Mouse (Mus musculus) E14TG2a.4 (cell line): Measurements from ENCODE around the gene Gpx5.
"Not testable (repeated sequence)": the region's sequence is repeated elsewhere in the genome, so short reads cannot be mapped to it uniquely, and the experiment has no call there.

Experiments used
- H3K27me3 ChIP-seq: 2 replicates; pipeline ENCODE4 v1.6.1; 2014; ENCODE audit warnings: low read length, control low read depth; ENCODE audit not compliant: insufficient read depth
- H3K36me3 ChIP-seq: 2 replicates; pipeline ENCODE4 v1.6.1; 2014; ENCODE audit warnings: low read length, control low read depth; ENCODE audit not compliant: insufficient read depth
- H3K4me1 ChIP-seq: replicated peaks from 2 replicates; pipeline ENCODE4 v1.6.1; 2014; ENCODE audit warnings: low read depth, low read length, control low read depth
- H3K4me3 ChIP-seq: replicated peaks from 2 replicates; pipeline ENCODE4 v1.5.1; 2014; ENCODE audit warnings: mild to moderate bottlenecking, low read length
- H3K9me3 ChIP-seq: 2 replicates; pipeline ENCODE4 v1.6.1; 2014; ENCODE audit warnings: low read length, control low read depth
- CTCF ChIP-seq: conservative IDR thresholded peaks from 2 replicates; pipeline ENCODE4 v1.5.1; 2014; ENCODE audit warnings: low read length
- NANOG ChIP-seq: IDR thresholded peaks from 2 replicates; pipeline ENCODE4 v1.6.1; 2014; ENCODE audit warnings: borderline replicate concordance, low read length, mixed read lengths
- POU5F1 ChIP-seq: IDR thresholded peaks from 2 replicates; pipeline ENCODE4 v1.6.1; 2014; ENCODE audit warnings: low read length, borderline replicate concordance

Gene Gpx5

GRCm38 (mm10) chr13:21259677-21260113 lies 32.8 kb downstream of the Gpx5 start:
- Histone ChIP-seq H3K9me3 (no peaks in the 10 kb centered on the region), H3K4me3 (peak overlapping the region; percentile 83), H3K36me3 (no peaks in the 10 kb centered on the region), H3K27me3 (peaks cover 32% of the 10 kb centered on the region), H3K4me1 (peaks cover 64% of the 10 kb centered on the region)
- TF ChIP-seq POU5F1 (no peak), NANOG (no peak)

GRCm38 (mm10) chr13:21259171-21259631 lies 33.3 kb downstream of the Gpx5 start:
- Histone ChIP-seq H3K27me3 (peaks cover 32% of the 10 kb centered on the region), H3K4me1 (peaks cover 69% of the 10 kb centered on the region), H3K9me3 (no peaks in the 10 kb centered on the region), H3K36me3 (no peaks in the 10 kb centered on the region), H3K4me3 (peak overlapping the region; percentile 83)
- TF ChIP-seq POU5F1, result no peak
- TF ChIP-seq CTCF, result no peak
- TF ChIP-seq NANOG, result no peak

- TF ChIP-seq CTCF, result no peak
- no peak for TF ChIP-seq NANOG
- no peak for TF ChIP-seq POU5F1
- H3K4me1 ChIP-seq, result peaks cover 66% of the 10 kb centered on the region
- H3K27me3 ChIP-seq, result peaks cover 32% of the 10 kb centered on the region
- no peaks in the 10 kb centered on the region for H3K36me3 ChIP-seq
- no peaks in the 10 kb centered on the region for H3K9me3 ChIP-seq
- peak overlapping the region; percentile 83 for H3K4me3 ChIP-seq
Measured at GRCm38 (mm10) chr13:21258524-21258923, 34.0 kb downstream of the Gpx5 start.

- Histone ChIP-seq H3K4me1 (peaks cover 63% of the 10 kb centered on the region), H3K4me3 (peak overlapping the region; percentile 80), H3K36me3 (no peaks in the 10 kb centered on the region), H3K27me3 (peaks cover 15% of the 10 kb centered on the region), H3K9me3 (no peaks in the 10 kb centered on the region)
- TF ChIP-seq POU5F1 (no peak), CTCF (no peak), NANOG (no peak)
Measured at GRCm38 (mm10) chr13:21253986-21254385, 38.5 kb downstream of the Gpx5 start.

GRCm38 (mm10) chr13:21253569-21253968 lies 39.0 kb downstream of the Gpx5 start:
- H3K27me3 ChIP-seq, result peaks cover 15% of the 10 kb centered on the region
- peak overlapping the region; percentile 80 for H3K4me3 ChIP-seq
- no peak for TF ChIP-seq NANOG
- TF ChIP-seq POU5F1, result no peak
- TF ChIP-seq CTCF, result no peak

DNA sequence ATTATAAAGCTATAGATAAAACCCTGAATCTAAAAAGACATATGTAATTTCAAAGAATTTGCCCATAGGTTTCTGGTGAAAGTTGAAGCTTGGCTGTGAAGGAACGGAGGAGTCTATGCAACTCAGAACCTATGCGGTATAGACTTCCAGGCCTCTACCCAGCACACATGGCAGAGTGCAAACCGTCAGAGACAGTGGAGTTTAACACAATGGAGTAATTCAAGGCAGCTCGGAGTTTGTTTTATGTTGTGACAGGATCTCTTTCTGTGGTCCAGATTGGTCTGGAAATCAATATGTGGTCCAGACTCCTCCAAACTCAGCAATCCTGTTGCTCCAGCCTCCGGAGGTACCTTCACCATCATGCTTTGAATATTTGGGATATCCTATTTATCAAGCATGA lies 39.5 kb downstream of the Gpx5 start:
- peaks cover 15% of the 10 kb centered on the region for H3K27me3 ChIP-seq
- H3K4me3 ChIP-seq, result peak overlapping the region; percentile 80
- H3K9me3 ChIP-seq, result no peaks in the 10 kb centered on the region
- TF ChIP-seq CTCF (no peak), POU5F1 (no peak), NANOG (no peak)
- peaks cover 56% of the 10 kb centered on the region for H3K4me1 ChIP-seq
- no peaks in the 10 kb centered on the region for H3K36me3 ChIP-seq

More at GRCm38 (mm10) chr13:21253569-21253968, 39.0 kb downstream of the Gpx5 start:
- no peaks in the 10 kb centered on the region for H3K9me3 ChIP-seq
- H3K4me1 ChIP-seq, result peaks cover 59% of the 10 kb centered on the region
- H3K36me3 ChIP-seq, result no peaks in the 10 kb centered on the region

- peaks cover 33% of the 10 kb centered on the region for H3K4me1 ChIP-seq
- no peaks in the 10 kb centered on the region for H3K36me3 ChIP-seq
- H3K4me3 ChIP-seq, result peak overlapping the region; percentile 63
- TF ChIP-seq CTCF, result no peak
- TF ChIP-seq NANOG, result no peak
- H3K9me3 ChIP-seq, result no peaks in the 10 kb centered on the region
- H3K27me3 ChIP-seq, result peaks cover 15% of the 10 kb centered on the region
Measured at GRCm38 (mm10) chr13:21250074-21250681, 42.4 kb downstream of the Gpx5 start.

DNA sequence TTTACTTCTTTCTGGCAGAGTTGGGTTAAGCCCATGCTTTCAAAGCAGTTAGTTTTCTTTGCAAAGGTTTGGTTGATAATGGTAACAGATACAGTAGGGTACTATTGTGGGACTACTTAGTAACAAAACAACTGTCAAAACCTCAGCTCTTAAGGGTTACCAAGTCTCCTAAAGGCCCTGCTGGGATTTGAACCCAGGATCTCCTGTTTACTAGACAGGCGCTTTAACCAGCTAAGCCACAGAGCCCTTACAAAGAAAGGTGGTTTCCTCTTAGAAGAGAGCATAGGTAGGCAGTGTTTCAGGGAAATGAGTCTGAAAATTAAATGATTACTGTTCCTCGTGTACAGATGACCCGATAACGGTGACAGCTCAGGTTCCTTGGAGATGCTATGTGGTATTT lies 43.5 kb downstream of the Gpx5 start:
- Histone ChIP-seq H3K9me3 (no peaks in the 10 kb centered on the region), H3K4me1 (peaks cover 24% of the 10 kb centered on the region), H3K36me3 (no peaks in the 10 kb centered on the region), H3K27me3 (peaks cover 21% of the 10 kb centered on the region), H3K4me3 (peak overlapping the region; percentile 63)
- TF ChIP-seq CTCF, result no peak
- no peak for TF ChIP-seq NANOG
- no peak for TF ChIP-seq POU5F1

DNA sequence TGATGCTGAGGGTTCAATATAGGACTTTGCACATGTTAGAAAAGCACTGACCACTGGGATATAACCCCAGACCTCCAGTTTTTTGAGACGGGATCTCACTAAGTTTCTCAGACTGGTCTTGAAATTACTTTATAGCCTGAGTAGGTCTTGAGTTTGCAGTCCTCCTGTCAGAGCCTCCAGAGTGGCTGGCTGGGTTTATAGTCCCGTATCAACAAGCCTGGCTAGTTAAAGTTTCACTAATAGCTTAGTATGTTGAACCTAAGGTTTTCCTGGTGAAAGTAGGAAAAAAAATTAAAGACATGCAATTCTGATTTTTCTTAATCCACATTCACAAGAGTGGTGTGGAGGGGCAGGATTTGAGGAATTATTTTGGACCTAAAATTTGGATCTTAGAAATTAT lies 46.3 kb downstream of the Gpx5 start:
- Histone ChIP-seq H3K4me3 (no peak overlapping the region), H3K36me3 (no peaks in the 10 kb centered on the region), H3K27me3 (peaks cover 24% of the 10 kb centered on the region), H3K9me3 (no peaks in the 10 kb centered on the region), H3K4me1 (peaks cover 30% of the 10 kb centered on the region)
- TF ChIP-seq POU5F1, result no peak
- no peak for TF ChIP-seq CTCF
- TF ChIP-seq NANOG, result no peak

- peaks cover 22% of the 10 kb centered on the region for H3K27me3 ChIP-seq
- H3K4me3 ChIP-seq, result not testable (repeated sequence)
- peaks cover 32% of the 10 kb centered on the region for H3K4me1 ChIP-seq
Measured at GRCm38 (mm10) chr13:21244967-21245366, 47.6 kb downstream of the Gpx5 start.

More at GRCm38 (mm10) chr13:21244967-21245366, 47.6 kb downstream of the Gpx5 start:
- not testable (repeated sequence) for H3K36me3 ChIP-seq, H3K9me3 ChIP-seq
